Mouse (Mus musculus) heart, embryonic 12.5 days (tissue): ENCODE results near the gene Tyk2. TPM values are rescaled to one million over a fixed set of nuclear protein-coding genes. Genes with fewer than 3 reads are reported as not detected.

Experiments
- ATAC-seq: fragments of 200-750 bp; cut with Nextera tagmentation; 2 replicates; pipeline ENCODE4 v1.8.0; 2017; ENCODE audit warnings: moderate TSS enrichment, moderate library complexity; ENCODE audit not compliant: insufficient number of reproducible peaks, low FRiP score
- H3K27ac ChIP-seq: fragments of 300-500 bp; sonication (generic); 2 replicates; pipeline ENCODE4 v1.5.1; 2016; ENCODE audit warnings: mild to moderate bottlenecking, moderate library complexity; ENCODE audit not compliant: poor library complexity, severe bottlenecking
- H3K27me3 ChIP-seq: fragments of 300-500 bp; sonication (generic); replicated peaks from 2 replicates; pipeline ENCODE4 v1.6.1; 2016; ENCODE audit warnings: mild to moderate bottlenecking, moderate library complexity
- H3K36me3 ChIP-seq: fragments of 300-500 bp; sonication (generic); 2 replicates; pipeline ENCODE4 v1.6.1; 2016; ENCODE audit warnings: mild to moderate bottlenecking, moderate library complexity
- H3K4me1 ChIP-seq: fragments of 300-500 bp; sonication (generic); replicated peaks from 2 replicates; pipeline ENCODE4 v1.6.1; 2016; ENCODE audit warnings: mild to moderate bottlenecking
- H3K4me2 ChIP-seq: fragments of 300-500 bp; sonication (generic); 2 replicates; pipeline ENCODE4 v1.6.1; 2016; ENCODE audit warnings: mild to moderate bottlenecking, moderate library complexity
- H3K4me3 ChIP-seq: fragments of 300-500 bp; sonication (generic); 2 replicates; pipeline ENCODE4 v1.5.1; 2016; ENCODE audit warnings: mild to moderate bottlenecking
- H3K9ac ChIP-seq: fragments of 300-500 bp; sonication (generic); 2 replicates; pipeline ENCODE4 v1.6.1; 2016; ENCODE audit warnings: mild to moderate bottlenecking, moderate library complexity
- H3K9me3 ChIP-seq: fragments of 300-500 bp; sonication (generic); replicated peaks from 2 replicates; pipeline ENCODE4 v1.6.1; 2016; ENCODE audit warnings: mild to moderate bottlenecking, moderate library complexity
- WGBS: fragments of 180-500 bp; shearing (Covaris S2); methylation state at CpG from one replicate; pipeline ENCODE4 v1.1.7; 2016; 5-methylcytosine and 5-hydroxymethylcytosine counted together
- polyA plus RNA-seq: library from polyadenylated mRNA; unstranded; fragments of >200 nt; fragmentation: Nextera tagmentation; extraction: Ambion mirVana; gene quantifications from 2 replicates; pipeline ENCODE4 v1.2.1, GENCODE M21; 2016

The Tyk2 gene
- polyA plus RNA-seq, 1 experiment from 2014 or later: 17.5 TPM

DNA sequence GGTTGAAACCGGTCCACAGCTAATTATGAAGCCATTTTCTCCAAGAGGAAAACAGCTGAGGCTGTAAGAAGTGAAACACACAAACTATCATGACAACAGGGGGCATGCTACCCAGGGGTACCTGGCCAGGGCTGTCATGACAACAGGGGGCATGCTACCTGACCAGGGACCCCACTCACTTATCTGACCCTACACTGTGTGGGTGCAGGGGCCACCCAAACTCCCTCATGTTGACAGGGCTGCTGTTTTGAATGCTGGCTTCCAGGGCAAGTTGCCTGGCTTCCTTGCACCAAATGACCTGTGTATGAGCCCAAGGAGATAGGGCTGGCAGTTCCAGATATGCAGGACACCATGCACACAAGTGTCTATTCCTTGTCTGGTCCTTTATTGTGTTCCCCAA lies 40.5 kb downstream of the Tyk2 start:
- ATAC-seq: no peak
- H3K36me3 ChIP-seq: peaks cover 49% of the 10 kb centered on the region
- 83% methylated on average over 1 of the region's 1 CpGs for WGBS
- H3K27me3 ChIP-seq: no peaks in the 10 kb centered on the region
- H3K27ac ChIP-seq: no peak overlapping the region
- peaks cover 29% of the 10 kb centered on the region for H3K4me1 ChIP-seq
- peak overlapping the region; percentile 76 for H3K4me3 ChIP-seq
- H3K9me3 ChIP-seq: no peaks in the 10 kb centered on the region
- peak overlapping the region; percentile 84 for H3K9ac ChIP-seq
- peak overlapping the region; percentile 97 for H3K4me2 ChIP-seq

- 76% methylated on average over 3 of the region's 3 CpGs for WGBS
- Histone ChIP-seq H3K9me3 (no peaks in the 10 kb centered on the region), H3K4me3 (no peak overlapping the region), H3K9ac (no peak overlapping the region), H3K36me3 (peaks cover 93% of the 10 kb centered on the region), H3K27ac (no peak overlapping the region), H3K27me3 (no peaks in the 10 kb centered on the region), H3K4me1 (0 out of 2 replicates have a peak, but pooled peaks cover under 1% of the 10 kb centered on the region), H3K4me2 (no peak overlapping the region)
- no peak for ATAC-seq
Measured at GRCm38 (mm10) chr9:21083324-21083723, 47.7 kb downstream of the Tyk2 start.

GRCm38 (mm10) chr9:21081127-21081526 lies 49.9 kb downstream of the Tyk2 start:
- no peaks in the 10 kb centered on the region for H3K4me1 ChIP-seq
- H3K9ac ChIP-seq: no peak overlapping the region
- no peaks in the 10 kb centered on the region for H3K27me3 ChIP-seq
- no peak overlapping the region for H3K4me2 ChIP-seq
- WGBS: 89% methylated on average over 9 of the region's 9 CpGs
- ATAC-seq: no peak
- H3K36me3 ChIP-seq: peaks cover 92% of the 10 kb centered on the region
- H3K27ac ChIP-seq: no peak overlapping the region
- H3K4me3 ChIP-seq: no peak overlapping the region
- no peaks in the 10 kb centered on the region for H3K9me3 ChIP-seq

DNA sequence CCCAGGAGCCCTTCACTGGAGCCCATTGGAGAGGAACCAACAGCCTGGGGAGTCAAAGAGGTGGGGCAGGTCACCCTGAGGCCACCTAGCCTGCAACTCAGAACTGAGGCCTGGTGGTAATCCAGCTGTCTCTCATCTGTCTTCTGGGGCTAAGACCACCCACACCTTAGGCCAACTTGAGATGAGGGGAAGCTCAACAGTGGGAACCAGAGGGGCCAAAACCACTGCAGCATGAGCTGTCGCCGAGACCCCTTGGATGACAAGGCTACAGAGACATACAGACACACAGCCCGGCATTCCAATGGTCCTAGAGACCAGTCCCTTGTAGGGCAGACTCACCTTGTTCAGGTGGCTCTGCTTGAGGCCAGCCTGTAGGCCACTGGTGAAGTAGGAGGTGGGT lies 55.4 kb downstream of the Tyk2 start:
- 83% methylated on average over 3 of the region's 3 CpGs for WGBS
- H3K9ac ChIP-seq: no peak overlapping the region
- no peak overlapping the region for H3K4me2 ChIP-seq

GRCm38 (mm10) chr9:21074173-21074572 lies 56.9 kb downstream of the Tyk2 start:
- H3K4me1 ChIP-seq: peaks cover 7% of the 10 kb centered on the region
- peaks cover 69% of the 10 kb centered on the region for H3K36me3 ChIP-seq
- 94% methylated on average over 1 of the region's 1 CpGs for WGBS
- H3K9me3 ChIP-seq: no peaks in the 10 kb centered on the region
- no peak for ATAC-seq
- H3K4me2 ChIP-seq: no peak overlapping the region
- no peak overlapping the region for H3K9ac ChIP-seq
- H3K4me3 ChIP-seq: no peak overlapping the region
- no peak overlapping the region for H3K27ac ChIP-seq
- no peaks in the 10 kb centered on the region for H3K27me3 ChIP-seq

More for the DNA sequence above, 55.4 kb downstream of the Tyk2 start:
- Histone ChIP-seq H3K36me3 (peaks cover 78% of the 10 kb centered on the region), H3K9me3 (no peaks in the 10 kb centered on the region), H3K4me1 (peaks cover 7% of the 10 kb centered on the region), H3K27ac (no peak overlapping the region), H3K4me3 (no peak overlapping the region), H3K27me3 (no peaks in the 10 kb centered on the region)
- no peak for ATAC-seq

- Histone ChIP-seq H3K9me3 (no peaks in the 10 kb centered on the region), H3K4me3 (peak within 1 kb of the TSS; percentile 74), H3K27ac (peak within 1 kb of the TSS; percentile 65), H3K4me2 (peak within 1 kb of the TSS; percentile 68), H3K36me3 (peaks cover 61% of the 10 kb centered on the region), H3K27me3 (no peaks in the 10 kb centered on the region), H3K4me1 (peaks cover 7% of the 10 kb centered on the region), H3K9ac (peak within 1 kb of the TSS; percentile 94)
- ATAC-seq: peak; percentile 91
- 2% methylated on average over 58 of the region's 58 CpGs for WGBS
Measured at GRCm38 (mm10) chr9:21073044-21073840, 57.8 kb downstream of the Tyk2 start, which contains the start of the genes Gm49373 and Fdx1l. Gene Gm49373, minus strand, starts transcription at chr9:21073096. Gene Fdx1l, minus strand, starts transcription at chr9:21073614.

- ATAC-seq: no peak
- H3K27ac ChIP-seq: 0 out of 2 replicates have a peak overlapping the region, but pooled peaks have one; percentile 60
- peak overlapping the region; percentile 74 for H3K4me3 ChIP-seq
- H3K27me3 ChIP-seq: no peaks in the 10 kb centered on the region
- no peaks in the 10 kb centered on the region for H3K9me3 ChIP-seq
- peaks cover 61% of the 10 kb centered on the region for H3K36me3 ChIP-seq
- WGBS: 8% methylated on average over 4 of the region's 4 CpGs
- H3K4me2 ChIP-seq: peak overlapping the region; percentile 68
- peak overlapping the region; percentile 94 for H3K9ac ChIP-seq
- peaks cover 7% of the 10 kb centered on the region for H3K4me1 ChIP-seq
Measured at GRCm38 (mm10) chr9:21072641-21073040, 58.4 kb downstream of the Tyk2 start.

DNA sequence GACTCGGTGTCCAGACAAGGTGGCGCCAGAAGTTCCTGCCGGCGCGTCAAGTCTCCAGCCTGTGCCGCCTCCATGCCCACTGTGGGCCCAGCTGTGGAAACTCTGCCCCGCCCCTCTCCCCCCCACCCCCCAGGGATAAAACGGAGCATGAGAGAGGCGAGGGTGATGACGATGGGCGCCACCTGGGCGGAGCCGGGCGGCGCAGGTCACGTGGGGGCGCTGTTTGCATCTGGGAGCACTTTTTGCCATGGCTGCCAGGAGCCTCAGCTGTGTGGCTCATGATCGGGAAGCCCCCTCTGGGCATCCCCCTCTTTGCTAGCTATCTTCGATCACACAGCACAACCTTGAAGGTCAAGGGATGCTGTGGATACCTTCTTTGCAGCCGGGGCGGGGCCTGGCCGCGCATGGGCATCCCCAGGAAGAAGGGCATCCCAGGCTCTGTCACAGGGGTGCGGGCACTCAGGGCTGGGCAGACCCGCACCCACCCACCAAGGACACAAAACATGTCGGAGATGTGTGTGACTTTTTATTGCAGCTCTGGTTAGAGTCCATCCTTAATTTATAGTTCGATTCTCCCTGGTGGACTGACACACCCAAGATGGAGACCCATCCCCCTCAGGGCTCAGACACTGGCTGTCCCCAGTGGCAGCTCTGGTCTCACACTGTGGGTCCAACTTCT lies 63.9 kb downstream of the Tyk2 start, which contains the start of gene Zglp1:
Gene Zglp1 (minus strand): TSS at position 88 of the 679 bp plus-strand sequence.
- H3K9me3 ChIP-seq: no peaks in the 10 kb centered on the region
- peaks cover under 1% of the 10 kb centered on the region for H3K4me1 ChIP-seq
- no peaks in the 10 kb centered on the region for H3K27me3 ChIP-seq
- no peak within 1 kb of the TSS for H3K4me2 ChIP-seq
- H3K27ac ChIP-seq: no peak within 1 kb of the TSS
- H3K4me3 ChIP-seq: no peak within 1 kb of the TSS
- no peak; the same call in 1 of the 2 replicates for ATAC-seq
- peaks cover 66% of the 10 kb centered on the region for H3K36me3 ChIP-seq
- 79% methylated on average over 27 of the region's 27 CpGs for WGBS
- no peak within 1 kb of the TSS for H3K9ac ChIP-seq

- H3K27me3 ChIP-seq: no peaks in the 10 kb centered on the region
- H3K27ac ChIP-seq: no peak overlapping the region
- H3K4me3 ChIP-seq: no peak overlapping the region
- 85% methylated on average over 2 of the region's 2 CpGs for WGBS
- no peak overlapping the region for H3K4me2 ChIP-seq
- H3K4me1 ChIP-seq: no peaks in the 10 kb centered on the region
- H3K9me3 ChIP-seq: 0 out of 2 replicates have a peak, but pooled peaks cover 2% of the 10 kb centered on the region
- ATAC-seq: no peak
- peaks cover 48% of the 10 kb centered on the region for H3K36me3 ChIP-seq
- H3K9ac ChIP-seq: no peak overlapping the region
Measured at GRCm38 (mm10) chr9:21062928-21063327, 68.1 kb downstream of the Tyk2 start.
